In genomic region chr19:29820966-29821365, GRCm38 (mm10) we compare ENCODE assay signal across 9 mouse cellular contexts. TPM values are rescaled to one million over a fixed set of nuclear protein-coding genes. Genes with fewer than 3 reads are reported as not detected.
DNase-seq lines count a peak whose midpoint lies in the region; ATAC-seq and TF ChIP-seq lines count a peak whose summit lies in the region.
"Had no signal": no experiment of that assay in that cellular context is flagged by ENCODE, and none has a peak within 500 bp of the region (broad histone marks: within the 10 kb centered on the region; RNA-seq: fewer than 3 reads in every experiment).

No protein-coding gene starts in this region.

- H3K27me3 ChIP-seq in kidney, embryonic 15.5 days: no peaks in the 10 kb centered on the region
- no peaks in the 10 kb centered on the region for H3K27me3 ChIP-seq in stomach, postnatal 0 days (ENCODE audit: control insufficient read depth, insufficient read depth, low read length)
- H3K27me3 ChIP-seq: limb, embryonic 12.5 days had no signal

- no peaks in the 10 kb centered on the region for H3K36me3 ChIP-seq in kidney, embryonic 15.5 days
- H3K36me3 ChIP-seq in stomach, postnatal 0 days (ENCODE audit: control insufficient read depth, insufficient read depth, low read length): no peaks in the 10 kb centered on the region
- H3K36me3 ChIP-seq: limb, embryonic 12.5 days had no signal

- no peak overlapping the region for H3K27ac ChIP-seq in kidney, embryonic 15.5 days
- H3K27ac ChIP-seq in stomach, postnatal 0 days (replicated peaks): no peak overlapping the region
- H3K27ac ChIP-seq: limb, embryonic 12.5 days had no signal

- no peak overlapping the region for H3K9ac ChIP-seq in kidney, embryonic 15.5 days
- no peak overlapping the region for H3K9ac ChIP-seq in stomach, postnatal 0 days (ENCODE audit: low read length)
- H3K9ac ChIP-seq: limb, embryonic 12.5 days had no signal

- peaks cover 14% of the 10 kb centered on the region; the same call in 1 of the 2 replicates for H3K4me1 ChIP-seq in kidney, embryonic 15.5 days
- no peaks in the 10 kb centered on the region for H3K4me1 ChIP-seq in stomach, postnatal 0 days (replicated peaks; ENCODE audit: control insufficient read depth, insufficient read depth)
- H3K4me1 ChIP-seq: limb, embryonic 12.5 days had no signal

- peak; percentile 79 for TF ChIP-seq CTCF in stomach, postnatal 0 days (IDR thresholded peaks at IDR 0.05; ENCODE audit: low read depth)

- no peak overlapping the region for H3K4me2 ChIP-seq in kidney, embryonic 15.5 days
- H3K4me2 ChIP-seq in stomach, postnatal 0 days (replicated peaks; ENCODE audit: low read depth): no peak overlapping the region
- H3K4me2 ChIP-seq: limb, embryonic 12.5 days had no signal

- no peak overlapping the region for H3K4me3 ChIP-seq in kidney, embryonic 15.5 days (replicated peaks)
- no peak overlapping the region for H3K4me3 ChIP-seq in stomach, postnatal 0 days (ENCODE audit: low read depth, low read length)
- H3K4me3 ChIP-seq: limb, embryonic 12.5 days had no signal

- DNase-seq in kidney, adult 9 months: peak; percentile 87
- peak; percentile 41 for DNase-seq in urinary bladder, postnatal 14 days (ENCODE audit: low spot score)
- no peak for DNase-seq in urinary bladder, postnatal 10 days (ENCODE audit: low spot score)
- peak; percentile 67 for DNase-seq in c-Kit-positive CD71-negative TER-119-negative erythroid progenitor cells, embryonic 14.5 days (ENCODE audit: low read depth)
- DNase-seq in heart, postnatal 4 days: peak; percentile 38
- DNase-seq in stomach, postnatal 0 days (ENCODE audit: low spot score): no peak
- DNase-seq in ovary, adult 18-20 months (ENCODE audit: low spot score): no peak

- H3K9me3 ChIP-seq in kidney, embryonic 15.5 days (replicated peaks): no peaks in the 10 kb centered on the region
- no peaks in the 10 kb centered on the region for H3K9me3 ChIP-seq in stomach, postnatal 0 days (ENCODE audit: control insufficient read depth, low read length)
- H3K9me3 ChIP-seq: limb, embryonic 12.5 days had no signal

- no peak for TF ChIP-seq EP300 in stomach, postnatal 0 days (optimal IDR thresholded peaks at IDR 0.05)

- no peak for ATAC-seq in kidney, embryonic 15.5 days (replicated peaks; ENCODE audit: low FRiP score)
- no peak; the same call in 1 of the 2 replicates for ATAC-seq in stomach, postnatal 0 days (ENCODE audit: low FRiP score, low TSS enrichment)

RNA-seq across cellular contexts. Expression of gene Ranbp6, which starts 8.2 kb away (rescaled TPM):
- polyA plus RNA-seq in kidney, embryonic 15.5 days (2015; fragmentation: Nextera tagmentation; extraction: Ambion mirVana): 17.3 and 17.4 TPM in 2 replicates
- 10 to 100 TPM; 14.1 to 14.3 TPM for total RNA-seq in heart, postnatal 4 days (2021)
- 7.4 and 7.8 TPM in 2 replicates for polyA plus RNA-seq in stomach, postnatal 0 days (2015; fragmentation: Nextera tagmentation; extraction: Ambion mirVana)

RNA-seq across cellular contexts. Expression of gene 9930021J03Rik, which starts 15.2 kb away (rescaled TPM):
- 5.6 and 5.7 TPM in 2 replicates for polyA plus RNA-seq in kidney, embryonic 15.5 days (2015; fragmentation: Nextera tagmentation; extraction: Ambion mirVana)
- total RNA-seq in heart, postnatal 4 days (2021): 10 to 100 TPM; 14.4 to 15.8 TPM
- 2.8 and 3.0 TPM in 2 replicates for polyA plus RNA-seq in stomach, postnatal 0 days (2015; fragmentation: Nextera tagmentation; extraction: Ambion mirVana)

Comparison
In these comparisons a context has a peak if more than half of its experiments do, and no peak if none do; other contexts are left out.
1. DNase-seq: peak in kidney, adult 9 months (single experiment), urinary bladder, postnatal 14 days (single experiment), c-Kit-positive CD71-negative TER-119-negative erythroid progenitor cells, embryonic 14.5 days (single experiment) and heart, postnatal 4 days (single experiment); none in urinary bladder, postnatal 10 days (single experiment), stomach, postnatal 0 days (single experiment) and ovary, adult 18-20 months (single experiment).